Mouse (Mus musculus): Measurements from ENCODE around the gene Ddx3x. TPM values are rescaled to one million over a fixed set of nuclear protein-coding genes. Genes with fewer than 3 reads are reported as not detected.

Ddx3x gene
- polyA plus RNA-seq, 1 experiment from 2014 or later: 84.5 TPM

GRCm38 (mm10) chrX:13239455-13239854, 41.3 kb upstream of the Ddx3x start:
- no peak for TF ChIP-seq CTCF (IDR thresholded peaks at IDR 0.05; ENCODE audit: low read depth)
- no peak overlapping the region for H3K9ac ChIP-seq (ENCODE audit: low read depth, low read length)
- no peak overlapping the region for H3K27ac ChIP-seq (ENCODE audit: low read depth, low read length)
- no peaks in the 10 kb centered on the region for H3K27me3 ChIP-seq (replicated peaks; ENCODE audit: control insufficient read depth, insufficient read depth, low read length)
- no peak for ATAC-seq
- no peak overlapping the region for H3K4me2 ChIP-seq (replicated peaks; ENCODE audit: low read depth)
- WGBS: 87% methylated on average over 6 of the region's 6 CpGs
- H3K36me3 ChIP-seq (ENCODE audit: control insufficient read depth, insufficient read depth): no peaks in the 10 kb centered on the region
- H3K4me3 ChIP-seq (ENCODE audit: low read depth, low read length): no peak overlapping the region
- H3K9me3 ChIP-seq (ENCODE audit: control insufficient read depth): no peaks in the 10 kb centered on the region
- no peaks in the 10 kb centered on the region for H3K4me1 ChIP-seq (replicated peaks; ENCODE audit: control insufficient read depth, insufficient read depth, low read length)

GRCm38 (mm10) chrX:13240646-13241425, 39.9 kb upstream of the Ddx3x start:
- WGBS: 28% methylated on average over 11 of the region's 11 CpGs
- ATAC-seq: no peak
- H3K4me2 ChIP-seq (replicated peaks; ENCODE audit: low read depth): peak overlapping the region; percentile 59
- H3K9ac ChIP-seq (ENCODE audit: low read depth, low read length): peak overlapping the region; percentile 48; the same call in 1 of the 2 replicates
- H3K4me3 ChIP-seq (ENCODE audit: low read depth, low read length): no peak overlapping the region
- no peaks in the 10 kb centered on the region for H3K27me3 ChIP-seq (replicated peaks; ENCODE audit: control insufficient read depth, insufficient read depth, low read length)
- TF ChIP-seq CTCF (IDR thresholded peaks at IDR 0.05; ENCODE audit: low read depth): no peak
- no peaks in the 10 kb centered on the region for H3K9me3 ChIP-seq (ENCODE audit: control insufficient read depth)
- peak overlapping the region; percentile 50 for H3K27ac ChIP-seq (ENCODE audit: low read depth, low read length)
- no peaks in the 10 kb centered on the region for H3K36me3 ChIP-seq (ENCODE audit: control insufficient read depth, insufficient read depth)
- H3K4me1 ChIP-seq (replicated peaks; ENCODE audit: control insufficient read depth, insufficient read depth, low read length): no peaks in the 10 kb centered on the region

DNA sequence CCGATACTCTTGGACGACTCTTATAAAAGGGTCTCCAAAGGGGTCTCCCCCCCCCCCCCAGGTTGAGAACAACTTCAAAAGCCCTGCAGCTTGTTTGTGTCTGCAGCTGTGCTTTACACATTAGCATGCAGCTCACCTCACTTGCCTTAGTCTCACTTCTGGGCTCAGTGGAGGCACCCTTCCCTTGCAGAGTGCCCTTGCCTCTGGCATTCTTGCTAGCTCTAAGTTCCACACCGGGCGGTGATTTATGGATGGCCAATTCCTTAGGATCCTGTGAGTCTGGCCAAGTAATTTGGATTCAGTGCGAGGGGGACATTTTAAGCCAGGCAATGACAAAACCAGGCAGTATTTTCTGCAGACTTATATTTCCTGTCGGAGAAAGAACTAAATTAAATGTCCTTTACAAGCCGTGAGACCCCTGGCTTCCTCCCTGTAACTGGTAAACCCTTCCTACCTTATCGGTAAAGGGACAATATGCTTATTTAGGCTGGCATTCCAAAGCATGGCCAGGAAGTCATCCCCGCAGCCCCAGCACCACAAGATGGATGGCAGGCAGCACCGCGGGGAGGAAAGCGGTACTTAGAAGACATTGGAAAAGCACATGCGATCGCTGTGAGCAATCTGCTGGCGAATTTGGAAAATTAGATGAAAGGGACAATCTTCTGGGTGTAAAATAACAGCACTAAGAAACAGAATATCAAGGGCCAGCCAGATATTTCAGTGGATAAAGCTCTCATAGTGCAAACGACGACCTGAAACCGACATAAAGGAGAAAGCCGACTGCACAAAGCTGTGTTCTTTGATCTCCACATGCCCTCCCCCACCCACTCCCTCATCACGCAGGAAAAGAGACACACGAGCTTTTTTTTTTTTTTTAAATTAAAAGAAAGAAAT, 39.1 kb upstream of the Ddx3x start:
- no peak for TF ChIP-seq CTCF (IDR thresholded peaks at IDR 0.05; ENCODE audit: low read depth)
- 15% methylated on average over 21 of the region's 21 CpGs for WGBS
- H3K4me1 ChIP-seq (replicated peaks; ENCODE audit: control insufficient read depth, insufficient read depth, low read length): no peaks in the 10 kb centered on the region
- H3K36me3 ChIP-seq (ENCODE audit: control insufficient read depth, insufficient read depth): no peaks in the 10 kb centered on the region
- H3K4me3 ChIP-seq (ENCODE audit: low read depth, low read length): peak overlapping the region; percentile 33
- peak overlapping the region; percentile 59 for H3K4me2 ChIP-seq (replicated peaks; ENCODE audit: low read depth)
- H3K9me3 ChIP-seq (ENCODE audit: control insufficient read depth): no peaks in the 10 kb centered on the region
- H3K27me3 ChIP-seq (replicated peaks; ENCODE audit: control insufficient read depth, insufficient read depth, low read length): no peaks in the 10 kb centered on the region
- peak overlapping the region; percentile 48 for H3K9ac ChIP-seq (ENCODE audit: low read depth, low read length)
- H3K27ac ChIP-seq (ENCODE audit: low read depth, low read length): peak overlapping the region; percentile 88
- ATAC-seq: no peak

GRCm38 (mm10) chrX:13242320-13243096, 38.3 kb upstream of the Ddx3x start:
- Histone ChIP-seq H3K9me3 (ENCODE audit: control insufficient read depth) (no peaks in the 10 kb centered on the region), H3K27ac (ENCODE audit: low read depth, low read length) (peak overlapping the region; percentile 88), H3K4me3 (ENCODE audit: low read depth, low read length) (peak overlapping the region; percentile 33), H3K9ac (ENCODE audit: low read depth, low read length) (peak overlapping the region; percentile 48), H3K4me2 (replicated peaks; ENCODE audit: low read depth) (peak overlapping the region; percentile 59), H3K27me3 (replicated peaks; ENCODE audit: control insufficient read depth, insufficient read depth, low read length) (no peaks in the 10 kb centered on the region), H3K4me1 (replicated peaks; ENCODE audit: control insufficient read depth, insufficient read depth, low read length) (no peaks in the 10 kb centered on the region), H3K36me3 (ENCODE audit: control insufficient read depth, insufficient read depth) (no peaks in the 10 kb centered on the region)
- 10% methylated on average over 24 of the region's 24 CpGs for WGBS
- ATAC-seq: peak; percentile 59
- TF ChIP-seq CTCF (IDR thresholded peaks at IDR 0.05; ENCODE audit: low read depth): no peak

DNA sequence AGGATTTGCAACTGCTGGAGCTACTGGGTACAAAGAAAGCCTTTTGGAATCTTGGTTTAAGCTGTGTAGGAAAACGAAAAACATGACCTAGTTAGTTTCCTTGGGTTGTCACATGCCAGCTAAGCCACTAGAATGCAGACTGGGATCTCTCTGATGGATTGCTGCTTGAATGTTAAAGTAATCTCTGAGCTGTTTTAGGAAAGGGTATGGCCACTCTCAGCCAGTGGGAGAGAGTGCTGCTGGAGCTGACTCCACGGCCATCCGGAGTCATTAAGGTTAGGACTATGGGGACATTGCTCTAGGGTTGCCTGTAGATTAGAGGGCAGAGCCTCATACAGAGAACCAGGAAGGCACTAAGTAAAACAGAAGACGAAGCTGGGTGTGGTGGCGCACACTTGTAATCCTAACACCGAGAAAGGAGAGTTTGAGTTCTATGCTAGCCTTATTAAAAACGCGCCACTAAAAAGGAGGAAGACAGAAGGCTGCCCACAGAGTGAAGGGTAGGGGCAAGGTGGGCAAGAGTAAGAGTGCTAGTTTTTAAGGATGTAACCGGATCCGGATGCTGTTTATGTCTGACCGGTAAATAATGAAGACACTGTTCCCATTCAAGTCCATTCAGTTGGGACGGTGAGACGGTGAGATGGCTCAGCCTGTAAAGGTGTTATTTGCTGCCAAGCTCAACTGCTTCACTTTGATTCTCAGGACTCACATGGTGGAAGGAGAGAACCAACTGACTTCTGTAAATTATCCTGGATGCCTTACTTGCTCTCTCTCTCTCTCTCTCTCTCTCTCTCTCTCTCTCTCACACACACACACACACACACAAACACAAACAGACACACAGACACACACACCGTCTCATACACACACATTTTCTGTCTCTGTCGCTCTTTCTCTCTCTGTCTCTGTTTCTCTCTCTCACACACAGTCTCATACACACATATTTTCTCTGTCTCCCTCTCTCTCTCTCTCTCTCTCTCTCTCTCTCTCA, 37.3 kb upstream of the Ddx3x start:
- Histone ChIP-seq H3K27me3 (replicated peaks; ENCODE audit: control insufficient read depth, insufficient read depth, low read length) (no peaks in the 10 kb centered on the region), H3K9me3 (ENCODE audit: control insufficient read depth) (no peaks in the 10 kb centered on the region), H3K27ac (ENCODE audit: low read depth, low read length) (peak overlapping the region; percentile 88), H3K9ac (ENCODE audit: low read depth, low read length) (0 out of 2 replicates have a peak overlapping the region, but pooled peaks have one; percentile 7), H3K4me3 (ENCODE audit: low read depth, low read length) (peak overlapping the region; percentile 18), H3K4me1 (replicated peaks; ENCODE audit: control insufficient read depth, insufficient read depth, low read length) (no peaks in the 10 kb centered on the region), H3K36me3 (ENCODE audit: control insufficient read depth, insufficient read depth) (no peaks in the 10 kb centered on the region), H3K4me2 (replicated peaks; ENCODE audit: low read depth) (peak overlapping the region; percentile 59)
- TF ChIP-seq CTCF (IDR thresholded peaks at IDR 0.05; ENCODE audit: low read depth): no peak
- peak; percentile 50 for ATAC-seq
- WGBS: 29% methylated on average over 15 of the region's 15 CpGs
